Mouse (Mus musculus) MEL (cell line): ENCODE results near the gene Adgrg1.

Experiments used
- GABPA ChIP-seq: IDR thresholded peaks from 2 replicates; pipeline ENCODE4 v1.6.1; 2012; ENCODE audit warnings: low read depth, mild to moderate bottlenecking, inconsistent platforms, low read length, improper control_type of control experiment, moderate library complexity
- POLR2A ChIP-seq, 2 experiments: IDR thresholded peaks; 2 replicates each; pipeline ENCODE4 v1.6.1; 2011 to 2012; ENCODE audit warnings: low read length in 2 of 2, mild to moderate bottlenecking in 2 of 2, control low read depth in 1 of 2, improper control_type of control experiment in 1 of 2, low read depth in 1 of 2, moderate library complexity in 1 of 2; ENCODE audit not compliant: control insufficient read depth in 1 of 2, insufficient read depth in 1 of 2, poor library complexity in 1 of 2
- ZKSCAN1 ChIP-seq: IDR thresholded peaks from 2 replicates; pipeline ENCODE4 v1.6.1; 2012; ENCODE audit warnings: low read depth, mild to moderate bottlenecking, inconsistent platforms, low read length, improper control_type of control experiment, moderate library complexity
- ZMIZ1 ChIP-seq: IDR thresholded peaks from 2 replicates; pipeline ENCODE4 v1.6.1; 2012; ENCODE audit warnings: low read depth, mild to moderate bottlenecking, inconsistent platforms, low read length, improper control_type of control experiment, moderate library complexity

GRCm38 (mm10) chr8:94981848-94982247 is 7.3 kb downstream of the Adgrg1 start:
- TF ChIP-seq ZKSCAN1 (no peak), ZMIZ1 (no peak), GABPA (no peak), POLR2A (IDR thresholded peaks at IDR 0.05; ENCODE audit: control insufficient read depth in 1 of 2, insufficient read depth in 1 of 2, low read depth in 1 of 2, low read length in 2 of 2, poor library complexity in 1 of 2) (no peak)
